Mouse (Mus musculus) 3T3-L1 (cell line): ENCODE measurements at regions not wholly inside any gene's neighbourhood (a gene's known extent, or its start where the extent isn't known, plus 50 kb on each side); places are given as distances from the start of the nearest gene placed in this dataset.
A peak's percentile ranks its signal among the peaks of the same experiment; 100 is the strongest.

Experiments used
- DNase-seq: peaks from one replicate; pipeline ENCODE4 v3.0.0-alpha.2; 2015; ENCODE audit warnings: low read depth, low spot score

GRCm38 (mm10) chr2:51452816-51453215 is 174.5 kb upstream of the Tas2r134 start:
- no peak for DNase-seq

- no peak for DNase-seq
Observed at GRCm38 (mm10) chr2:51448121-51448520, 179.2 kb upstream of the Tas2r134 start.

- no peak for DNase-seq
Observed at GRCm38 (mm10) chr2:51447616-51448015, 179.7 kb upstream of the Tas2r134 start.

GRCm38 (mm10) chr2:51444386-51445080 is 182.8 kb upstream of the Tas2r134 start:
- no peak for DNase-seq

GRCm38 (mm10) chr2:51443946-51444345 is 183.4 kb upstream of the Tas2r134 start:
- no peak for DNase-seq

GRCm38 (mm10) chr2:51439047-51439446 is 188.3 kb upstream of the Tas2r134 start:
- peak; percentile 81 for DNase-seq

GRCm38 (mm10) chr2:51436590-51436989 is 190.7 kb upstream of the Tas2r134 start:
- DNase-seq, result peak; percentile 49

- DNase-seq, result peak; percentile 92
Observed at GRCm38 (mm10) chr2:51431564-51431963, 195.7 kb upstream of the Tas2r134 start.

- no peak for DNase-seq
Observed at GRCm38 (mm10) chr2:51429716-51430115, 197.6 kb upstream of the Tas2r134 start.

- no peak for DNase-seq
Observed at GRCm38 (mm10) chr2:51422442-51422841, 204.9 kb upstream of the Tas2r134 start.

GRCm38 (mm10) chr2:51417908-51418690 is 209.2 kb upstream of the Tas2r134 start:
- DNase-seq, result no peak

- no peak for DNase-seq
Observed at GRCm38 (mm10) chr2:51388390-51388789, 238.9 kb upstream of the Tas2r134 start.

GRCm38 (mm10) chr2:51387136-51387535 is 238.2 kb upstream of the Rnd3 start:
- no peak for DNase-seq

- peak; percentile 31 for DNase-seq
Observed at GRCm38 (mm10) chr2:51376597-51376996, 227.7 kb upstream of the Rnd3 start.

- DNase-seq, result no peak
Observed at GRCm38 (mm10) chr2:51374636-51375035, 225.7 kb upstream of the Rnd3 start.

GRCm38 (mm10) chr2:51372771-51373170 is 223.9 kb upstream of the Rnd3 start:
- no peak for DNase-seq

- no peak for DNase-seq
Observed at GRCm38 (mm10) chr2:51362825-51363616, 214.1 kb upstream of the Rnd3 start.

GRCm38 (mm10) chr2:51355281-51355680 is 206.4 kb upstream of the Rnd3 start:
- peak; percentile 56 for DNase-seq

GRCm38 (mm10) chr2:51354800-51355199 is 205.9 kb upstream of the Rnd3 start:
- DNase-seq, result no peak

- peak; percentile 58 for DNase-seq
Observed at GRCm38 (mm10) chr2:51349614-51350013, 200.7 kb upstream of the Rnd3 start.

GRCm38 (mm10) chr2:51348774-51349173 is 199.9 kb upstream of the Rnd3 start:
- DNase-seq, result no peak

- DNase-seq, result peak; percentile 84
Observed at GRCm38 (mm10) chr2:51347086-51347485, 198.2 kb upstream of the Rnd3 start.
